Mouse (Mus musculus) lung, postnatal 0 days (tissue): ENCODE measurements around the gene Stk38. TPM values are rescaled to one million over a fixed set of nuclear protein-coding genes. Genes with fewer than 3 reads are reported as not detected.

Experiments used
- ATAC-seq: fragments of 200-750 bp; cut with Nextera tagmentation; 2 replicates; pipeline ENCODE4 v1.8.0; 2017; ENCODE audit warnings: moderate library complexity
- DNase-seq: peaks from one replicate; pipeline ENCODE4 v3.0.0-alpha.2; 2016; ENCODE audit warnings: low spot score
- H3K27ac ChIP-seq: fragments of 300-500 bp; sonication (generic); 2 replicates; pipeline ENCODE4 v1.5.1; 2014; ENCODE audit warnings: antibody characterized with exemption, mild to moderate bottlenecking, low read length, mixed read lengths
- H3K27me3 ChIP-seq: fragments of 300-500 bp; sonication (generic); replicated peaks from 2 replicates; pipeline ENCODE4 v1.6.1; 2014; ENCODE audit warnings: low read length, mixed read lengths; ENCODE audit not compliant: insufficient read depth
- H3K36me3 ChIP-seq: fragments of 300-500 bp; sonication (generic); 2 replicates; pipeline ENCODE4 v1.6.1; 2014; ENCODE audit warnings: low read length, mixed read lengths; ENCODE audit not compliant: insufficient read depth
- H3K4me1 ChIP-seq: fragments of 300-500 bp; sonication (generic); 2 replicates; pipeline ENCODE4 v1.6.1; 2014; ENCODE audit warnings: antibody characterized with exemption, low read depth, low read length, mixed read lengths; ENCODE audit not compliant: insufficient read depth
- H3K4me2 ChIP-seq: fragments of 300-500 bp; sonication (generic); replicated peaks from 2 replicates; pipeline ENCODE4 v1.6.1; 2014; ENCODE audit warnings: low read depth, mild to moderate bottlenecking, low read length, moderate library complexity, mixed read lengths
- H3K4me3 ChIP-seq: fragments of 300-500 bp; sonication (generic); 2 replicates; pipeline ENCODE4 v1.5.1; 2014; ENCODE audit warnings: low read depth, low read length
- H3K9ac ChIP-seq: fragments of 300-500 bp; sonication (generic); replicated peaks from 2 replicates; pipeline ENCODE4 v1.6.1; 2014; ENCODE audit warnings: low read depth, mild to moderate bottlenecking
- H3K9me3 ChIP-seq: fragments of 300-500 bp; sonication (generic); 2 replicates; pipeline ENCODE4 v1.6.1; 2016; ENCODE audit warnings: low read length, mixed read lengths
- CTCF ChIP-seq: IDR thresholded peaks from 2 replicates; pipeline ENCODE4 v1.5.1; 2016; ENCODE audit warnings: antibody characterized with exemption, mild to moderate bottlenecking
- EP300 ChIP-seq: IDR thresholded peaks from 2 replicates; pipeline ENCODE4 v1.6.1; 2016; ENCODE audit warnings: antibody characterized with exemption, mild to moderate bottlenecking, control low read depth
- WGBS: fragments of 180-500 bp; shearing (Covaris S2); extraction: QIAGEN DNeasy Blood & Tissue Kit; methylation state at CpG from one replicate; pipeline ENCODE4 v1.1.7; 2014; 5-methylcytosine and 5-hydroxymethylcytosine counted together
- polyA plus RNA-seq: library from polyadenylated mRNA; unstranded; fragments of >200 nt; fragmentation: Nextera tagmentation; extraction: Ambion mirVana; gene quantifications from 2 replicates; pipeline ENCODE4 v1.2.1, GENCODE M21; 2015

Stk38 gene
- polyA plus RNA-seq, 1 experiment from 2014 or later: 61.1 TPM

- Histone ChIP-seq H3K4me3 (no peak overlapping the region), H3K27me3 (no peaks in the 10 kb centered on the region), H3K36me3 (no peaks in the 10 kb centered on the region), H3K9me3 (no peaks in the 10 kb centered on the region), H3K4me2 (no peak overlapping the region), H3K9ac (no peak overlapping the region), H3K27ac (no peak overlapping the region), H3K4me1 (no peaks in the 10 kb centered on the region)
- DNase-seq (no peak), ATAC-seq (no peak)
- TF ChIP-seq CTCF (peak; percentile 67), EP300 (no peak)
- 81% methylated on average over 10 of the region's 10 CpGs for WGBS
Observed at GRCm38 (mm10) chr17:28936622-28937345, 71.0 kb downstream of the Stk38 start.

GRCm38 (mm10) chr17:28936133-28936532, 71.7 kb downstream of the Stk38 start:
- 82% methylated on average over 7 of the region's 7 CpGs for WGBS
- ATAC-seq: no peak
- DNase-seq: no peak

DNA sequence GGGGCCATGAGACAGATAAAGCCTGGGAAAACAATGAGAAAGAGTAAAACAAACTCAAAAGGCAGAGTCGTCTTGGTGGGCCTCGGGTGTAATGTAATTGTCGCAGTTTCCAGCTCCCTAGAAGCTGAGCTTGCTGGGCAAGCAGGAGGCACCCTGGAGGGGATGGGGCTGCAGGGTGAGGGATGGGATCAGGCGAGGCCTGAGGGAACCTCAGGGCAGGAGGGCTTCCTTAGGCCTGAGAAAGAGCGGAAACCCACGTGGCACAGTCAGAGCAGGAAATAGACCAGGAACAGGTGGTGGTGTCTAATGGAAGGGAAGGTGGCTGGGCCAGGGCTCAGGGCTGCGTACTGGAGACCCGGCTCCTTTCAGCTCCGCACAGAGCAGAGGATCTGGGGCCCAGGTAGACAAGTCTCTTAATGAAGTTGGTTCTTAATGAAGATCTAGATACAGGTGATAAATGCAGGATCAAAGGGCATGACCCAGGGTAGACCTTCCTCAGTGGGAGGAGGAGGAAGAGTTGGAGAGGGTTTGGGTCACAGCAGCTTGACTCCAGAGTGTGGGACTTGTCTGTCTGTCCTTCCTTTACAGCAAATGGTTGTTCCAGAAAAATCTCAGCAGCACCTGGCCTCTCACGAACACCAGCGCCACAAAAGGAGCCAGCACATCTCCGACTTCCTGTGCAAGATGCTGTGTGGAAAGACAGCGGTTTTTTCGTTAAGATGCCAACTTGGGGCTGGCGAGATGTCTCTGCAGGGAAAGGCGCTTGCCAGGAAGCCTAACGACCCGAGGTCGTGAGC, 73.5 kb downstream of the Stk38 start:
- no peak for TF ChIP-seq EP300
- Histone ChIP-seq H3K9me3 (no peaks in the 10 kb centered on the region), H3K4me2 (no peak overlapping the region), H3K27me3 (no peaks in the 10 kb centered on the region), H3K9ac (no peak overlapping the region), H3K4me3 (no peak overlapping the region), H3K27ac (no peak overlapping the region), H3K36me3 (no peaks in the 10 kb centered on the region), H3K4me1 (no peaks in the 10 kb centered on the region)
- DNase-seq: no peak
- WGBS: 73% methylated on average over 19 of the region's 19 CpGs
- no peak for ATAC-seq

More at GRCm38 (mm10) chr17:28936133-28936532, 71.7 kb downstream of the Stk38 start:
- TF ChIP-seq CTCF (no peak), EP300 (no peak)
- Histone ChIP-seq H3K27ac (no peak overlapping the region), H3K9ac (no peak overlapping the region), H3K4me3 (no peak overlapping the region), H3K4me1 (no peaks in the 10 kb centered on the region), H3K36me3 (no peaks in the 10 kb centered on the region), H3K4me2 (no peak overlapping the region), H3K9me3 (no peaks in the 10 kb centered on the region), H3K27me3 (no peaks in the 10 kb centered on the region)

DNA sequence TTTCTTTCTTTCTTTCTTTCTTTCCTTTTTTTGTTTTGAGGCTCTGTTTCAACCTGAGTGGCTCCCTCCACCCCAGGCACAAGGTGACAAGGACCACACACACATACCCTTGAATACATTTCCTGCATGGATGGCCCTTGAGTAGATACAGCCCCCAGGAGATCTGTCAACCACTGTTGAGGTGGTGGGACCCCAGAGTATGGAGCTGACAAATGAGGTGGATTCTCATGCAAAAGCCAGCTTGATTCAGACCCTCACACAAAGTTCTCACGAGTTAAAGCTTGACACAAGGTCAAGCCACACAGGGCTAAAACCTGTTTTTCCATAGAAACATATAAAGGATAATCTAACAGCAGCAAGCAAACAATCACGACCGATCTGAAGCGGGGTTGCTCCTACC, 75.5 kb downstream of the Stk38 start:
- Histone ChIP-seq H3K4me2 (no peak overlapping the region), H3K4me3 (no peak overlapping the region), H3K36me3 (no peaks in the 10 kb centered on the region), H3K4me1 (no peaks in the 10 kb centered on the region), H3K9me3 (no peaks in the 10 kb centered on the region), H3K27ac (no peak overlapping the region), H3K9ac (no peak overlapping the region), H3K27me3 (no peaks in the 10 kb centered on the region)
- ATAC-seq (no peak), DNase-seq (no peak)
- TF ChIP-seq EP300 (no peak), CTCF (no peak)
- 85% methylated on average over 4 of the region's 4 CpGs for WGBS

GRCm38 (mm10) chr17:28931436-28932211, 76.2 kb downstream of the Stk38 start:
- H3K9ac ChIP-seq: no peak overlapping the region

More at GRCm38 (mm10) chr17:28931436-28932211, 76.2 kb downstream of the Stk38 start:
- Histone ChIP-seq H3K27ac (peak overlapping the region; percentile 91), H3K9me3 (no peaks in the 10 kb centered on the region), H3K4me1 (no peaks in the 10 kb centered on the region), H3K36me3 (no peaks in the 10 kb centered on the region), H3K4me3 (no peak overlapping the region), H3K27me3 (no peaks in the 10 kb centered on the region), H3K4me2 (no peak overlapping the region)
- TF ChIP-seq CTCF (no peak), EP300 (no peak)
- no peak for ATAC-seq
- peak; percentile 67 for DNase-seq
- WGBS: 85% methylated on average over 18 of the region's 18 CpGs
